Mouse (Mus musculus) adrenal gland, postnatal 0 days (tissue): ENCODE results near the gene Atp13a1. TPM values are rescaled to one million over a fixed set of nuclear protein-coding genes. Genes with fewer than 3 reads are reported as not detected.

ENCODE experiments used
- polyA plus RNA-seq: library from polyadenylated mRNA; unstranded; fragments of >200 nt; fragmentation: Nextera tagmentation; extraction: Ambion mirVana; gene quantifications from 2 replicates; pipeline ENCODE4 v1.2.1, GENCODE M21; 2015

Gene Atp13a1
- 16.7 and 24.5 TPM in 2 replicates for polyA plus RNA-seq

GRCm38 (mm10) chr8:69790773-69791367 is at the start of gene Atp13a1, which contains the start of gene Zfp866:
Atp13a1 (plus strand) TSS chr8:69791163.
Zfp866 (minus strand) TSS chr8:69791178.

GRCm38 (mm10) chr8:69749544-69750454 is 41.2 kb upstream of the Atp13a1 start, which contains the start of gene Zfp963:
Zfp963 (minus strand) TSS chr8:69749970.

GRCm38 (mm10) chr8:69774503-69775148 is 16.3 kb upstream of the Atp13a1 start, which contains the start of gene Gm20422:
Gm20422 (minus strand) TSS chr8:69774886.

GRCm38 (mm10) chr8:69808094-69808863 is 17.3 kb downstream of the Atp13a1 start, which contains the start of gene Gmip:
Gmip (plus strand) TSS chr8:69808679.

GRCm38 (mm10) chr8:69822386-69823191 is 31.6 kb downstream of the Atp13a1 start, which contains the start of gene Lpar2:
Lpar2 (plus strand) TSS chr8:69822429.

GRCm38 (mm10) chr8:69832298-69832853 is 41.4 kb downstream of the Atp13a1 start, which contains the start of gene Pbx4:
Pbx4 (plus strand) TSS chr8:69832491.

Other genes starting within 250 kb of the Atp13a1 start
- 18.9 and 21.1 TPM in 2 replicates for gene Zfp868, start 165.6 kb upstream of the Atp13a1 start, polyA plus RNA-seq
- 1.2 and 1.9 TPM in 2 replicates for gene Zfp964, start 136.7 kb upstream of the Atp13a1 start, polyA plus RNA-seq
- gene Zfp869, start 80.4 kb upstream of the Atp13a1 start, polyA plus RNA-seq: 16.8 and 19.3 TPM in 2 replicates
- gene Zfp963, start 41.2 kb upstream of the Atp13a1 start, polyA plus RNA-seq: 4.0 and 4.7 TPM in 2 replicates
- gene Gm20422, start 16.3 kb upstream of the Atp13a1 start, polyA plus RNA-seq: 0.95 TPM in 1 of 2 replicates, not detected in the other
- gene Zfp866, start within 50 bp of the Atp13a1 start, polyA plus RNA-seq: 10.2 and 11.8 TPM in 2 replicates
- gene Gmip, start 17.5 kb downstream of the Atp13a1 start, polyA plus RNA-seq: 9.1 and 9.2 TPM in 2 replicates
- gene Lpar2, start 31.3 kb downstream of the Atp13a1 start, polyA plus RNA-seq: 0.09 and 0.40 TPM in 2 replicates
- 6.5 and 9.4 TPM in 2 replicates for gene Pbx4, start 41.3 kb downstream of the Atp13a1 start, polyA plus RNA-seq
- 0.50 and 0.52 TPM in 2 replicates for gene Cilp2, start 96.5 kb downstream of the Atp13a1 start, polyA plus RNA-seq
- gene Tssk6, start 111.0 kb downstream of the Atp13a1 start, polyA plus RNA-seq: 2.6 and 2.9 TPM in 2 replicates
- 308 and 360 TPM in 2 replicates for gene Ndufa13, start 111.4 kb downstream of the Atp13a1 start, polyA plus RNA-seq
- 3.1 and 3.7 TPM in 2 replicates for gene Yjefn3, start 111.5 kb downstream of the Atp13a1 start, polyA plus RNA-seq
- gene Gatad2a, start 205.2 kb downstream of the Atp13a1 start, polyA plus RNA-seq: 25.3 and 39.5 TPM in 2 replicates